Mouse (Mus musculus) CD4-positive, CD25-positive, alpha-beta regulatory T cell, adult 2 months (primary cell): Measurements from ENCODE around the gene Tnfrsf1a.
A peak's percentile ranks its signal among the peaks of the same experiment; 100 is the strongest.

Experiments
- DNase-seq: peaks from one replicate; pipeline ENCODE4 v3.0.0-alpha.2; 2012; ENCODE audit warnings: low read depth, low spot score

Gene Tnfrsf1a

GRCm38 (mm10) chr6:125322794-125323193 is 26.4 kb upstream of the Tnfrsf1a start:
- DNase-seq: no peak

GRCm38 (mm10) chr6:125323547-125323946 is 25.6 kb upstream of the Tnfrsf1a start:
- no peak for DNase-seq

GRCm38 (mm10) chr6:125325337-125325736 is 23.8 kb upstream of the Tnfrsf1a start:
- DNase-seq: no peak

- peak; percentile 77 for DNase-seq
Observed at GRCm38 (mm10) chr6:125328243-125328642, 20.9 kb upstream of the Tnfrsf1a start.

GRCm38 (mm10) chr6:125330626-125331326 is 18.4 kb upstream of the Tnfrsf1a start:
- peak; percentile 49 for DNase-seq

GRCm38 (mm10) chr6:125333112-125333899 is 15.9 kb upstream of the Tnfrsf1a start:
- no peak for DNase-seq

GRCm38 (mm10) chr6:125334356-125334755 is 14.8 kb upstream of the Tnfrsf1a start:
- no peak for DNase-seq

- peak; percentile 48 for DNase-seq
Observed at GRCm38 (mm10) chr6:125338791-125339660, 10.1 kb upstream of the Tnfrsf1a start.

GRCm38 (mm10) chr6:125340244-125340643 is 8.9 kb upstream of the Tnfrsf1a start:
- no peak for DNase-seq

GRCm38 (mm10) chr6:125342198-125342597 is 7.0 kb upstream of the Tnfrsf1a start:
- DNase-seq: no peak

- DNase-seq: no peak
Observed at GRCm38 (mm10) chr6:125344084-125344483, 5.1 kb upstream of the Tnfrsf1a start.

GRCm38 (mm10) chr6:125344866-125345265 is 4.3 kb upstream of the Tnfrsf1a start:
- no peak for DNase-seq

GRCm38 (mm10) chr6:125345625-125346024 is 3.5 kb upstream of the Tnfrsf1a start:
- no peak for DNase-seq

GRCm38 (mm10) chr6:125346029-125346428 is 3.1 kb upstream of the Tnfrsf1a start:
- DNase-seq: no peak

GRCm38 (mm10) chr6:125349575-125350230 is 541 bp downstream of the Tnfrsf1a start:
- DNase-seq: peak; percentile 78

GRCm38 (mm10) chr6:125350231-125350994 is 1.3 kb downstream of the Tnfrsf1a start:
- DNase-seq: no peak

GRCm38 (mm10) chr6:125350995-125351324 is 1.8 kb downstream of the Tnfrsf1a start:
- no peak for DNase-seq

GRCm38 (mm10) chr6:125351368-125352045 is 2.3 kb downstream of the Tnfrsf1a start:
- DNase-seq: peak; percentile 61

GRCm38 (mm10) chr6:125352046-125352384 is 2.9 kb downstream of the Tnfrsf1a start:
- no peak for DNase-seq

- DNase-seq: no peak
Observed at GRCm38 (mm10) chr6:125352811-125353210, 3.6 kb downstream of the Tnfrsf1a start.
